Mouse (Mus musculus) CD4-positive naive resting alpha-beta T cell, adult 57 days (primary cell): ENCODE measurements around the gene Ncf4. TPM values are rescaled to one million over a fixed set of nuclear protein-coding genes. Genes with fewer than 3 reads are reported as not detected.

ENCODE experiments used
- total RNA-seq: library from RNA; stranded (reverse); gene quantifications from one replicate; pipeline ENCODE4 v1.2.4, GENCODE M21; 2023

Gene Ncf4
- total RNA-seq = 41.6 TPM

GRCm38 (mm10) chr15:78244695-78245492 is at the start of gene Ncf4:
TSS of gene Ncf4 (plus strand) at chr15:78244801.

GRCm38 (mm10) chr15:78206312-78206711 is 38.3 kb upstream of the Ncf4 start, which contains the start of gene Pvalb:
TSS of gene Pvalb (minus strand) at chr15:78206400.

DNA sequence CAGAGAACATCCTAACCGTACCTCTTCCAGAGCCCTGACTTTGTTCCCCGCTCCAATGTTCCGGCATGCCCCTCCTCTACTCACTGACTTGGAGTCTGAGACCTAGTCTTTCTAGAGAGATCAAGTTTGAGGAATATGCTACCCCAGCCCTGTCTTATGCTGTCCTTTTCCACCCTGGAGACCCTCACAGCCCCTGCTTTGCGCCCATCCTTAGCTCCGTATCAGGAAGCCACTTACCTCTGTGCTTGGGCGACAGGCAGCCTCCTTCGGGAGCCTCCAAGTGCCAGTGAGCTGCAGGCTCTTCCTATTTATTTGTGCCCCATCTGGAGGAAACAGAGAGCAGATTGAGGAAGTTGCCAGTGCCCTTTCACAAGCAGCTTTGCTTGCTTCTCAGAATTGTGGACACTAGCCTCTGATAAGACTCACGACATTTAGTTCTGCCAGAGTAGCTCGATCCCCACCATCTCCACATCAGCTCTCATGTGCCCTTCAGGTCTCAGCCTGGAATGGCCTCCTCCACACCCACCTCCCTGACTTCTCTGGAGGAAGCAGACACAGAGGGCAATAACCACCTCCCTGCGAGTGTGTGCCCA is 60.8 kb downstream of the Ncf4 start, which contains the start of gene Csf2rb2:
Csf2rb2 (minus strand) TSS at position 381 of the 593 bp plus-strand sequence.

Other genes with a start within 250 kb of the Ncf4 start
- gene Cacng2, start 124.8 kb upstream of the Ncf4 start, total RNA-seq = not detected
- 18.0 TPM for gene Ift27, start 70.7 kb upstream of the Ncf4 start, total RNA-seq
- gene Pvalb, start 38.4 kb upstream of the Ncf4 start, total RNA-seq = not detected
- gene Csf2rb2, start 60.9 kb downstream of the Ncf4 start, total RNA-seq = 0.98 TPM
- 4.1 TPM for gene Csf2rb, start 81.0 kb downstream of the Ncf4 start, total RNA-seq
- gene Tex33, start 151.1 kb downstream of the Ncf4 start, total RNA-seq = not detected
- gene Tst, start 161.1 kb downstream of the Ncf4 start, total RNA-seq = 0.92 TPM
- gene Mpst, start 161.6 kb downstream of the Ncf4 start, total RNA-seq = 23.0 TPM
- 10.8 TPM for gene Kctd17, start 183.8 kb downstream of the Ncf4 start, total RNA-seq
- not detected for gene Tmprss6, start 223.8 kb downstream of the Ncf4 start, total RNA-seq